Mouse (Mus musculus): ENCODE results near the gene Stk32b. TPM values are rescaled to one million over a fixed set of nuclear protein-coding genes. Genes with fewer than 3 reads are reported as not detected.

Gene Stk32b
- polyA plus RNA-seq, 2 experiments, result 7.8 to 18.0 TPM

GRCm38 (mm10) chr5:37525363-37525762 is 191.6 kb downstream of the Stk32b start:
- WGBS, result 50% methylated on average over 5 of the region's 5 CpGs
- Histone ChIP-seq H3K27ac (replicated peaks; ENCODE audit: low read depth, low read length) (no peak overlapping the region), H3K36me3 (ENCODE audit: control insufficient read depth, insufficient read depth, low read length) (no peaks in the 10 kb centered on the region), H3K4me2 (replicated peaks; ENCODE audit: low read depth, low read length, severe bottlenecking) (no peak overlapping the region), H3K9ac (ENCODE audit: low read depth, low read length, severe bottlenecking) (no peak overlapping the region), H3K4me1 (ENCODE audit: control insufficient read depth, insufficient read depth, low read length) (no peaks in the 10 kb centered on the region), H3K9me3 (ENCODE audit: control insufficient read depth, low read length) (no peaks in the 10 kb centered on the region), H3K4me3 (replicated peaks; ENCODE audit: low read length) (no peak overlapping the region), H3K27me3 (ENCODE audit: control insufficient read depth, insufficient read depth, low read length) (no peaks in the 10 kb centered on the region)
- DNase-seq (ENCODE audit: low spot score) (no peak), ATAC-seq (ENCODE audit: low FRiP score, low read depth) (no peak)
- no peak for TF ChIP-seq POLR2A (IDR thresholded peaks at IDR 0.05; ENCODE audit: borderline replicate concordance, extremely low read depth, insufficient read depth, insufficient read length)

- Histone ChIP-seq H3K4me3 (replicated peaks; ENCODE audit: low read length) (no peak overlapping the region), H3K27ac (replicated peaks; ENCODE audit: low read depth, low read length) (no peak overlapping the region), H3K9ac (ENCODE audit: low read depth, low read length, severe bottlenecking) (no peak overlapping the region), H3K4me2 (replicated peaks; ENCODE audit: low read depth, low read length, severe bottlenecking) (no peak overlapping the region), H3K27me3 (ENCODE audit: control insufficient read depth, insufficient read depth, low read length) (no peaks in the 10 kb centered on the region), H3K4me1 (ENCODE audit: control insufficient read depth, insufficient read depth, low read length) (no peaks in the 10 kb centered on the region), H3K36me3 (ENCODE audit: control insufficient read depth, insufficient read depth, low read length) (no peaks in the 10 kb centered on the region), H3K9me3 (ENCODE audit: control insufficient read depth, low read length) (no peaks in the 10 kb centered on the region)
- TF ChIP-seq POLR2A (IDR thresholded peaks at IDR 0.05; ENCODE audit: borderline replicate concordance, extremely low read depth, insufficient read depth, insufficient read length), result no peak
- DNase-seq (ENCODE audit: low spot score) (no peak), ATAC-seq (ENCODE audit: low FRiP score, low read depth) (no peak)
- WGBS, result 87% methylated on average over 3 of the region's 3 CpGs
These were observed 196.5 kb downstream of the Stk32b start for GRCm38 (mm10) chr5:37520441-37520840.

DNA sequence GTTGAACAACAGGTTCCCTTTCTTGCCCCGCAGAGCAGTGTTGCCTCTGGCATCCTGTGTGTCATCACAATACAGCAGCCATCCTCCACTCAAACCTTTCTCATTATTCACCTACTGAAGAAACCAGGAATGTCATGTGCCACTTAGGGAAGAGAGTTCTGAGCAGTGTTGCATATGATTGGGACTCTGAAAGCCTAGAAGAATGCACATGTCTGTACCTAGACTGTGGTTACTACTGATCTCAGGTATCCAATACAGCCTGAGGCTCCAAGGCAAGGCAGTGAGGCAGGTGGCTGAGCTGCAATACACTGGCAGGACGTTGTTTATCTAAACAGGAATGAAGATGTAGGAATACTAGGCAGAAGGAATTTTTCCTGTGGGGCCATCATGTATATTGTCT is 204.5 kb downstream of the Stk32b start:
- H3K4me2 ChIP-seq (replicated peaks; ENCODE audit: low read depth, low read length, severe bottlenecking), result no peak overlapping the region
- no peak for DNase-seq (ENCODE audit: low spot score)
- H3K4me1 ChIP-seq (ENCODE audit: control insufficient read depth, insufficient read depth, low read length), result no peaks in the 10 kb centered on the region
- TF ChIP-seq POLR2A (IDR thresholded peaks at IDR 0.05; ENCODE audit: borderline replicate concordance, extremely low read depth, insufficient read depth, insufficient read length), result no peak
- no peaks in the 10 kb centered on the region for H3K27me3 ChIP-seq (ENCODE audit: control insufficient read depth, insufficient read depth, low read length)
- H3K9me3 ChIP-seq (ENCODE audit: control insufficient read depth, low read length), result no peaks in the 10 kb centered on the region
- H3K4me3 ChIP-seq (replicated peaks; ENCODE audit: low read length), result no peak overlapping the region
- no peak overlapping the region for H3K27ac ChIP-seq (replicated peaks; ENCODE audit: low read depth, low read length)
- H3K36me3 ChIP-seq (ENCODE audit: control insufficient read depth, insufficient read depth, low read length), result no peaks in the 10 kb centered on the region
- ATAC-seq (ENCODE audit: low FRiP score, low read depth), result no peak
- no peak overlapping the region for H3K9ac ChIP-seq (ENCODE audit: low read depth, low read length, severe bottlenecking)
- WGBS, result 45% methylated on average over 2 of the region's 2 CpGs

DNA sequence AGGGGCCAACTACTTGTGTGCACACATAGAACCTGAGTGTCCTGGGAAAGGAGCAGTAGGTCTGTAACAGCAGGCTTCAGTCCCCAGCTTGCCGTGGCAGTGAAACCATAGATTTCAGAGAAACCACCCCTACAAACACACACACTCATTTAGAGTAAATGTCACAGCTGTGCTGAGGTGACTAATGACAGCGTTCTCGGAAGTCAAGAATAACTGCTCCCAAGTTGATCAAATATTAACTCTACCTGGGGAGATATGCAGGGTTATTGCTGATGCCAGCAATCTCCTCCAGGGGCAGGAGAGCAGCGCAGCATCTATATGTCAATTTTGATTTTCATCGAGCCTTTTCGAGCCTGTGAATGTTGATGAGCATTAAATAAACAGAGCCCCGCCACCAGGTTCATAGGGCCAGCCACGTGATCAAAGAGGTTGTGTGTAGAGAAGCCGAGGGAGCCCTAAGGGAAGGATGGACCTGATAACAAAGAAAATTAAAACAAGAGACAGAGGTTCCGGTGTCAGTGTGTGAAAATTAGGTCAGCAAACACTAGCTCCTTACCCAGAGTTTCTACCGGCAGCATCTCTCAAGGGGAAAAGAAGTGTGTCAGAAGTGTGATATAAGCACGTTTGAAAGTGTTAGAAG is 210.0 kb downstream of the Stk32b start:
- ATAC-seq (ENCODE audit: low FRiP score, low read depth) (no peak), DNase-seq (ENCODE audit: low spot score) (no peak)
- WGBS, result 71% methylated on average over 12 of the region's 12 CpGs
- TF ChIP-seq POLR2A (IDR thresholded peaks at IDR 0.05; ENCODE audit: borderline replicate concordance, extremely low read depth, insufficient read depth, insufficient read length), result no peak
- Histone ChIP-seq H3K36me3 (ENCODE audit: control insufficient read depth, insufficient read depth, low read length) (no peaks in the 10 kb centered on the region), H3K4me1 (ENCODE audit: control insufficient read depth, insufficient read depth, low read length) (no peaks in the 10 kb centered on the region), H3K4me2 (replicated peaks; ENCODE audit: low read depth, low read length, severe bottlenecking) (no peak overlapping the region), H3K27ac (replicated peaks; ENCODE audit: low read depth, low read length) (no peak overlapping the region), H3K9me3 (ENCODE audit: control insufficient read depth, low read length) (no peaks in the 10 kb centered on the region), H3K27me3 (ENCODE audit: control insufficient read depth, insufficient read depth, low read length) (no peaks in the 10 kb centered on the region), H3K4me3 (replicated peaks; ENCODE audit: low read length) (no peak overlapping the region), H3K9ac (ENCODE audit: low read depth, low read length, severe bottlenecking) (no peak overlapping the region)

DNA sequence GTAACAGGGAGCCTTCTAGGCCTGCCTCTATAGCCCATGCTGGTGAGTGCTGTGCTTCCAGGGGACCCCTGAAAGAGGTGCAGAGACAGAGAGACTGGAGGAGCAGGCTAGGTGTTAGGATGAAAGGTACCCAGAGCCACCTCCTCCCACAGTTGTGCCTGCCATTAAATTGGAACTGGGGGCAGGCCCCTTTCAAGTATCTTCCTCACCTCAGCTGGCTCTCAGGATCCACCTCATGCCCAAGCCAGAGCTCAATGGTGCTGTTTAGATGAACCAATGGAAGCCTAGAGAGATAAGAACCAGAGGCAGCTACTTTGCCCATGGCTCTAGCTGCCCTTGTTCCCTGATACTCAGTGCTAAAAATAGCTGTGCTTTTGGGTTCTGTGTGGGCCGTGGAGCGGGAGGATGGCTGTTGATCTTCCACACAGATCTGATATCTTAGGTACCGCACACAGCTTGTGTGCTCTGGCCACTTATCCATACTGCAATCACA is 221.9 kb downstream of the Stk32b start:
- no peaks in the 10 kb centered on the region for H3K9me3 ChIP-seq (ENCODE audit: control insufficient read depth, low read length)
- 96% methylated on average over 3 of the region's 3 CpGs for WGBS
- no peak overlapping the region for H3K27ac ChIP-seq (replicated peaks; ENCODE audit: low read depth, low read length)
- no peak for TF ChIP-seq POLR2A (IDR thresholded peaks at IDR 0.05; ENCODE audit: borderline replicate concordance, extremely low read depth, insufficient read depth, insufficient read length)
- no peak overlapping the region for H3K9ac ChIP-seq (ENCODE audit: low read depth, low read length, severe bottlenecking)
- ATAC-seq (ENCODE audit: low FRiP score, low read depth) (no peak), DNase-seq (ENCODE audit: low spot score) (no peak)
- H3K4me1 ChIP-seq (ENCODE audit: control insufficient read depth, insufficient read depth, low read length), result no peaks in the 10 kb centered on the region
- no peaks in the 10 kb centered on the region for H3K27me3 ChIP-seq (ENCODE audit: control insufficient read depth, insufficient read depth, low read length)
- no peak overlapping the region for H3K4me2 ChIP-seq (replicated peaks; ENCODE audit: low read depth, low read length, severe bottlenecking)
- no peak overlapping the region for H3K4me3 ChIP-seq (replicated peaks; ENCODE audit: low read length)
- H3K36me3 ChIP-seq (ENCODE audit: control insufficient read depth, insufficient read depth, low read length), result no peaks in the 10 kb centered on the region
